Mouse (Mus musculus) stomach, embryonic 16.5 days (tissue): ENCODE measurements around the gene Stat6. TPM values are rescaled to one million over a fixed set of nuclear protein-coding genes. Genes with fewer than 3 reads are reported as not detected.
A peak's percentile ranks its signal among the peaks of the same experiment; 100 is the strongest.

Experiments used
- ATAC-seq: fragments of 200-750 bp; cut with Nextera tagmentation; 2 replicates; pipeline ENCODE4 v1.8.0; 2017; ENCODE audit warnings: moderate number of reproducible peaks, moderate TSS enrichment; ENCODE audit not compliant: insufficient read depth, low FRiP score
- H3K27ac ChIP-seq: fragments of 300-500 bp; sonication (generic); 2 replicates; pipeline ENCODE4 v1.5.1; 2014; ENCODE audit warnings: low read length
- H3K27me3 ChIP-seq: fragments of 300-500 bp; sonication (generic); 2 replicates; pipeline ENCODE4 v1.6.1; 2014; ENCODE audit warnings: low read length, control low read depth, mixed read lengths; ENCODE audit not compliant: control insufficient read depth, insufficient read depth
- H3K36me3 ChIP-seq: fragments of 300-500 bp; sonication (generic); 2 replicates; pipeline ENCODE4 v1.6.1; 2014; ENCODE audit warnings: low read length; ENCODE audit not compliant: control insufficient read depth, insufficient read depth
- H3K4me1 ChIP-seq: fragments of 300-500 bp; sonication (generic); 2 replicates; pipeline ENCODE4 v1.6.1; 2014; ENCODE audit warnings: low read length, control low read depth, mixed read lengths; ENCODE audit not compliant: control insufficient read depth, insufficient read depth
- H3K4me2 ChIP-seq: fragments of 300-500 bp; sonication (generic); 2 replicates; pipeline ENCODE4 v1.6.1; 2014; ENCODE audit warnings: low read depth, low read length, mixed read lengths
- H3K4me3 ChIP-seq: fragments of 300-500 bp; sonication (generic); replicated peaks from 2 replicates; pipeline ENCODE4 v1.5.1; 2014; ENCODE audit warnings: mild to moderate bottlenecking, low read length
- H3K9ac ChIP-seq: fragments of 300-500 bp; sonication (generic); 2 replicates; pipeline ENCODE4 v1.6.1; 2014; ENCODE audit warnings: low read length
- H3K9me3 ChIP-seq: fragments of 300-500 bp; sonication (generic); replicated peaks from 2 replicates; pipeline ENCODE4 v1.6.1; 2016; ENCODE audit warnings: low read length, control low read depth; ENCODE audit not compliant: control insufficient read depth
- WGBS: fragments of 180-500 bp; shearing (Covaris S2); extraction: QIAGEN DNeasy Blood & Tissue Kit; methylation state at CpG from one replicate; pipeline ENCODE4 v1.1.7; 2014; 5-methylcytosine and 5-hydroxymethylcytosine counted together
- polyA plus RNA-seq: library from polyadenylated mRNA; unstranded; fragments of >200 nt; fragmentation: Nextera tagmentation; extraction: Ambion mirVana; gene quantifications from 2 replicates; pipeline ENCODE4 v1.2.1, GENCODE M21; 2015

Gene Stat6
- 49.7 and 60.3 TPM in 2 replicates for polyA plus RNA-seq

DNA sequence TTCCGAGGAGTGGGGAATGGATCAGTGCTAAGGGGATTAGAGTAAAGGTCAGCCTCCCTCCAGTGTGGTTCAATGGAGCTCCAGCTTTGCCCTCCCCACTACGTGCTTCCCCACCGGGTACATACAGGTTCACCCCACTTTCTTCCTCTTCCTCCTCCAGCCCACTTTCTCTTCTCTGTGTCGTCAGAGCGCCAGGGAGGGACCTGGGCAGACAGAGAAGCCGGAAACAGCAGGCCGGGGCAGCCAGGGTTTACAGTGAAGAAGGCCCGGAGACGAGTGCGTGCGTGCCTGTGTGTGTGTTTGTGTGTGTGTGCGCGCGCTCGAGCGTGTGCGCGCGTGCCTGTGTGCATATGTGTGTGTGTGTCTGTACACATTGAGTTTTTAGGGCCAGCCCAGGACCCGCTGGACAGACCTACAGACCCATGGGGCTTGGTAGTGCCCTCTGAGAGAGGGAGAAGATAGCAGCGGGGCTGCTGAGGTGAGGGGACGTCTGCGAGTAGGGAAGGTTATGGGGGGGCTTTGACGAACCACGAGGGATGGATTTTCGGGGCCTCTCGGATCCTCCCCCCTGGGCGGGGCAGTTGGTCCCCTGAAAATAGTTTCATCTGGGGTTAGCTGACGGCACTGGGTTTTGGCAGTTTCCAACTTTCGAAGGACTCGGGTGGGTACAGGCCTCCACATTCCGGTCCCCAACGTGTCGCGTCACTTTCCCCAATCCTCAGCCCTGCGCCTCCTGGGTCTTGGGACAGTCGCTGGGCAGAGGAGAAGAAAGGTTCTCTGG lies at the start of gene Stat6:
Gene Stat6, plus strand, starts transcription at position 215 of the 781 bp plus-strand sequence.
- Histone ChIP-seq H3K9me3 (no peaks in the 10 kb centered on the region), H3K4me1 (peaks cover 16% of the 10 kb centered on the region), H3K27ac (peak within 1 kb of the TSS; percentile 98), H3K27me3 (no peaks in the 10 kb centered on the region), H3K4me3 (peak within 1 kb of the TSS; percentile 63), H3K9ac (peak within 1 kb of the TSS; percentile 86), H3K4me2 (peak within 1 kb of the TSS; percentile 70), H3K36me3 (no peaks in the 10 kb centered on the region)
- 4% methylated on average over 37 of the region's 37 CpGs for WGBS
- peak; percentile 64 for ATAC-seq

DNA sequence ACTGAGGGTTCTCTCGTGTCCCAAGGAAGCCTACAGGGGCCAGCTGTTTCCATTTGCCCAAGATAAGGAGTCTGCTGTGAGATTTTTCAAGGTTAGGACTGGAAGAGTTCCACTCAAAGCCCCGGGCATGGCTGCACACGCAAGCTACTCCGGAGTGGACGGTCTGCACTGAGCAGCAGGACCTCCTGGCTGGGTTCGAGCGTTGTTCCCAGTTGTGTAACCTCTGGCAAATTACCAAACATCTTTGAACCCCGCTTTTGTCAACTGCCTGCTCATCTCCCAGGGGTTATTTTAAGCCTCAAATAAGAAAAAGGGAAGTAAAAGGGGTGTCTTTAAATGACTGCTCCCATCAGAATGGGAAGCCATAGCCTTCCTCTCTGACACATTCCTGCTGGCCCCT lies 48.4 kb upstream of the Stat6 start:
- Histone ChIP-seq H3K36me3 (0 out of 2 replicates have a peak, but pooled peaks cover 11% of the 10 kb centered on the region), H3K4me1 (peaks cover 52% of the 10 kb centered on the region), H3K9ac (no peak overlapping the region), H3K27ac (no peak overlapping the region; the same call in 1 of the 2 replicates), H3K4me2 (no peak overlapping the region), H3K9me3 (no peaks in the 10 kb centered on the region), H3K4me3 (no peak overlapping the region), H3K27me3 (no peaks in the 10 kb centered on the region)
- ATAC-seq = no peak
- WGBS = 60% methylated on average over 8 of the region's 8 CpGs

DNA sequence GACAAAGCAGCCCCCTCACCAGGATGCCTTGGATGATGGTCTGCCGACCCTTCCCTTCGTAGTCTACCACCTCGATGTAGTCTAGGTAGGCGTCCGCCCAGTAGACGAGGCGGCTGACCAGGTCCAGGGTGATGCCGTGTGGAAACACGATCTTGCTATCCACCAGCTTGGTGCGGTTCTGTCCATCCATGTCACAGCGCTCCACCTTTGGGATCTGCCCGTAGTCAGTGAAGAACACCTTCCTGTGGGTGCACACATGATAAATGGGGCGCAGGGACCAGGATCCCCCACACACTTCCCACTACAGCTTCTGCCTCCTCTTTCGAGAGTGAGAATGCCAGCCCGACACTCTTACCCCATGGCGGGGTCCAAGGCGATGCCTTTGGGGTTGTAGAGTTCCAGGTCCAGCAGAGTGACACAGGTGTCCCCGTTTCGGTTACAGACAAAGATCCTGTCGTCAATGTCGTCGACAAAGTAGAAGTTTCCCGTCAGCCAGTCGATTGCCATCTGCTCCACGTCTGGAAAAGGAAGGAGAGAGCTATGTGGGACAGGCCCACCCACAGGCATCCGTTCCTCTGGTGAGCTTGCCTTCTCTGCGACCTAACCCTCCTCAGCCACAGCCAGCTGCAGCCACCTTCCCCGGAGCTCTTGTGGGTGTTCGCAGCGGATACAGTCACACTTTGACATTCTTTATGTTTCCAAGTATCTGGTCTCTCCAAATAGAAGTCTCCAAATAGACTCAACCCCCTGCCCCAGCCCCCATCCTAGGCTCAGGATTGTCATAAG lies 47.7 kb upstream of the Stat6 start:
- Histone ChIP-seq H3K27ac (peak overlapping the region; percentile 80; the same call in 1 of the 2 replicates), H3K9me3 (no peaks in the 10 kb centered on the region), H3K4me3 (no peak overlapping the region), H3K4me1 (peaks cover 59% of the 10 kb centered on the region), H3K27me3 (no peaks in the 10 kb centered on the region), H3K4me2 (no peak overlapping the region), H3K36me3 (0 out of 2 replicates have a peak, but pooled peaks cover 7% of the 10 kb centered on the region), H3K9ac (no peak overlapping the region)
- WGBS = 75% methylated on average over 30 of the region's 30 CpGs
- no peak for ATAC-seq

DNA sequence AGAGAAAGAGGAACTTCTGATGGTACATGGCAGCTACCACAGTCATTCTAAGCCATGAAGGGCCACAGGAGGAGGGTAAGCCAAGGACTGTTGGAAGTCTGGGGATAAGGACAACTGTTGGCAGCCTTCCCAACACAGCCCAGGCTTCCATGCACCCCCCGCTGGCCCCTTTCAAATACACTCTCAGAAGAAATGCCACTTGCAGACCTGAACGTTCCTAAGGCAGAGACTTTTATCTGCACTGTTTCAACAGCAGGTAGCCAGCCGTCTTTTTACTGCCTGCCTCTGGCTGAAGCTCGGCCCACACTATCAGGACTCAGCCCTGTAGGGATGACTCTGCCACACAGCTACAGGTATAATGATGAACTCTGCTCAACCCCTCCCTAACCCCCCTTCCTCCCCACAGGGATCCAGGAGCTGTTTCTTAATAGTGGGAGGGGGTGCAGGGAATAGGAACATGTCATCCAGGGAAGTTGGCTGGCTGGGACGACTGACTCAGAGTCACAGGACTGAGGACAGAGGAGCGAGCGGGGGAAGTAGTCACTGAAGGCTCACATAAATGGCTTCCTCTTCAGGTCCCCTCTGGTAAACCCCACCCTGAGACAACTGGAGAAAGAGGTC lies 46.4 kb upstream of the Stat6 start:
- Histone ChIP-seq H3K27me3 (no peaks in the 10 kb centered on the region), H3K4me2 (no peak overlapping the region), H3K36me3 (0 out of 2 replicates have a peak, but pooled peaks cover 4% of the 10 kb centered on the region), H3K9ac (peak overlapping the region; percentile 43; the same call in 1 of the 2 replicates), H3K4me3 (no peak overlapping the region), H3K4me1 (peaks cover 67% of the 10 kb centered on the region), H3K27ac (peak overlapping the region; percentile 80), H3K9me3 (no peaks in the 10 kb centered on the region)
- 36% methylated on average over 7 of the region's 7 CpGs for WGBS
- ATAC-seq = peak; percentile 34; the same call in 1 of the 2 replicates

DNA sequence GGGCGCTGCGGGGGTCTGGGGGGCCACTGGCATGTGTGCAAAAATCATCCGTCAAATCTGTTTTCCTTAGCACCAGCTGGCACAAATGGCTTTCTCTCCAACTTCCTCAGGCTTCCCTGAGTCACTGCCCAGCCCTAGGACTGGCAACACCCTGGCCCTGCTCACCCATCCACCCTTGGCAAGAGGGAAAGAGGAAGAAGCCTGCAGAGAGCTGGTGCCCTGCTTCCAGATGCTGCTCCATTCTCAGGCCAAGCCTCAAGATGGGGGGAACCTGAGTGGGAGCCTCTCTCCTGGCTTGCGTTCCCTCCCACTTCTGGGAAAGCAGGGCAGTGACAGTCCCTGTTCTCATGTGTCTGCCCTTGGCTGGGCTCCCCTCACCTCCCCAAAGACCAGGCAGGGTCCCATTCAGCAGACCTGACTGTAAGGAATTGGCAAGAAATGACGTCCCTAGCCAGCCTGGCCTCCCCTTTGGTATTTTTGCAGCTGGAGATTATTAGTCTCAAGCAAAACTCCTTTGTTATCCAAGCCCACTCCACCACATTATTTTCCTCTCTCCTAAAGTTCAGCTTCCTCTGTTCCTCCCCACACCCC lies 45.4 kb upstream of the Stat6 start:
- no peaks in the 10 kb centered on the region for H3K27me3 ChIP-seq
- no peak overlapping the region for H3K4me2 ChIP-seq
- peaks cover 59% of the 10 kb centered on the region for H3K4me1 ChIP-seq
- 64% methylated on average over 5 of the region's 5 CpGs for WGBS
- H3K27ac ChIP-seq = peak overlapping the region; percentile 28; the same call in 1 of the 2 replicates
- no peak overlapping the region for H3K9ac ChIP-seq
- H3K4me3 ChIP-seq = no peak overlapping the region
- H3K36me3 ChIP-seq = peaks cover 10% of the 10 kb centered on the region; the same call in 1 of the 2 replicates
- no peaks in the 10 kb centered on the region for H3K9me3 ChIP-seq
- no peak for ATAC-seq

DNA sequence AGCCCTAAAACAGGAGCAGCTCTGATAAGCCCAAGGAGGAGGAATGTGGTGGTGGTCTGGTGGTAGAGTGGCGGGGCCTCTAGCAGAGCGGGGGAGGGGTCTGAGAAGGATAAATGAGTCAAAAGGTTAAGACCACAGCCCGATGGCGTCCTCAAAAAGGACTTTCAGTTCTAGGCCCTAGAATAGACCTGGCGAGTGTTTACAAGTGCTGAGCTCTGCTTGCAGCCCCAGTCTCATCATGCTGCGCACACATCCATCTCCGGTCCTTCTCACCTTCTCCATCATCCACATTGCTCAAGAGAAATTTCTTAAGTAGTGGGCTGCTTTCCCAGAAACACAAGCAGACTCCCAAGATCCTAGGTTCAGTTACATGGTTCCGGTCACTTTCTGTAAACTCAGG lies 44.2 kb upstream of the Stat6 start:
- WGBS = 60% methylated on average over 8 of the region's 8 CpGs
- H3K27me3 ChIP-seq = no peaks in the 10 kb centered on the region
- H3K4me1 ChIP-seq = peaks cover 68% of the 10 kb centered on the region
- H3K4me3 ChIP-seq = no peak overlapping the region
- no peaks in the 10 kb centered on the region for H3K9me3 ChIP-seq
- H3K9ac ChIP-seq = no peak overlapping the region
- ATAC-seq = no peak
- no peak overlapping the region for H3K27ac ChIP-seq
- peaks cover 10% of the 10 kb centered on the region; the same call in 1 of the 2 replicates for H3K36me3 ChIP-seq
- H3K4me2 ChIP-seq = no peak overlapping the region

DNA sequence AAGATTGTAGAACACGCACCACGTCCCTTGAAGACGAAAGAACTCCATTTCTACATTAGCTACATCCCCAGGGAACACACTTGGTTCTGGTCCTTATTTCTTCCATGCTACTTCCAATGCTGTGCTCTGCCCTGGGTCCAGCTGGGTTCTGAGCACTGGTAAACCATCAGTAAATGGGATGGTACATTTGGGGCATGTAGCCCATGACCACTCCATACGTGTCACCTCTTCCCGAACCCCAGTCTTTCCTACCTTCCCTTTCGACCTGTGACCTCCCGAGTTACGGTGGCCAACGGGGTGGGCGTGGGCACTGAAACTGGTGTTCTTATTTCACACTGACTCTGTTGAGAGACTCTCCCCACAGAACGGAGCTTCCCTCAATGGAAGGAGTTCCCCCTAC lies 43.5 kb upstream of the Stat6 start:
- ATAC-seq = no peak
- H3K4me3 ChIP-seq = no peak overlapping the region
- H3K4me2 ChIP-seq = no peak overlapping the region
- H3K36me3 ChIP-seq = peaks cover 10% of the 10 kb centered on the region; the same call in 1 of the 2 replicates
- 75% methylated on average over 11 of the region's 11 CpGs for WGBS
- H3K9ac ChIP-seq = no peak overlapping the region
- H3K27me3 ChIP-seq = no peaks in the 10 kb centered on the region
- H3K4me1 ChIP-seq = peaks cover 71% of the 10 kb centered on the region
- H3K9me3 ChIP-seq = no peaks in the 10 kb centered on the region
- H3K27ac ChIP-seq = peak overlapping the region; percentile 5; the same call in 1 of the 2 replicates

DNA sequence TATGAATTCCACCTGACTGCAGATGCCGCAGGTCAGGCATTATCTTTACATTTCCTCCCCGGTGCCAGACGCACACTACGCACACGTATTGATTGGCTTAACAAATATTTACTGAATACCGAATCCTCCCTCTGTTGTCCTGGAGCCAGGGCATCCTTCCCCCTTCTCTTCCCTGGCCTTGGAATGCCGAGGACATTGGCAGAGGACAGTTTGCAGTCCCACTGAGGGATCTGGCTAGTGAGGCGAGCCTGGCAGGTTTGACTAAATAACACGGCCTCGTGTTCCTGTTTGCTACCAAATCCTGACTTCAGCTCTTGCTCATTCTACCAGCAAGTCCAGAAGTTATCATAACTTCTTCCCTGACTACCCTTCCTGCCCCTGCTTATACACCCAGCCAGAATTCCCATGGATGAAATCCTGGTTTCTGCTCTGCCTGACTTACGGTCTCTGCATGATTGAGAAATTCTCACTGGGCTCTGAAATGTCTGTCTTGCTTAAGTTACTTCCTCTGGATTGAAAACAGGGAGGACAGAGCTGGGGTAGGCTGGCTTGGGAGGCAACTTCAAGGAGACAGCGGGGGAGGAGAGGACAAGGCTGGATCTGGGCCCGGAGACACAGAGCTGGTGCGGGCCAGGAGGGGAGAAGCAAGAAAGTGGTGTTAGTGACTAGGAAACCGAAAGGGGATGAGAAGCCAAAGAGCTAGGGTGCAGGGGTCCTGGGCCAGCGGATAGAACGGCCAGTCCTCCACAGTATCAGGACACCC lies 42.8 kb upstream of the Stat6 start:
- ATAC-seq = peak; percentile 14; the same call in 1 of the 2 replicates
- Histone ChIP-seq H3K27me3 (no peaks in the 10 kb centered on the region), H3K9ac (peak overlapping the region; percentile 51; the same call in 1 of the 2 replicates), H3K4me2 (peak overlapping the region; percentile 4; the same call in 1 of the 2 replicates), H3K36me3 (peaks cover 7% of the 10 kb centered on the region; the same call in 1 of the 2 replicates), H3K9me3 (no peaks in the 10 kb centered on the region), H3K27ac (peak overlapping the region; percentile 85), H3K4me1 (peaks cover 75% of the 10 kb centered on the region), H3K4me3 (no peak overlapping the region)
- WGBS = 29% methylated on average over 17 of the region's 17 CpGs
